Mouse (Mus musculus): ENCODE data around the gene Zcchc14.

Gene Zcchc14

DNA sequence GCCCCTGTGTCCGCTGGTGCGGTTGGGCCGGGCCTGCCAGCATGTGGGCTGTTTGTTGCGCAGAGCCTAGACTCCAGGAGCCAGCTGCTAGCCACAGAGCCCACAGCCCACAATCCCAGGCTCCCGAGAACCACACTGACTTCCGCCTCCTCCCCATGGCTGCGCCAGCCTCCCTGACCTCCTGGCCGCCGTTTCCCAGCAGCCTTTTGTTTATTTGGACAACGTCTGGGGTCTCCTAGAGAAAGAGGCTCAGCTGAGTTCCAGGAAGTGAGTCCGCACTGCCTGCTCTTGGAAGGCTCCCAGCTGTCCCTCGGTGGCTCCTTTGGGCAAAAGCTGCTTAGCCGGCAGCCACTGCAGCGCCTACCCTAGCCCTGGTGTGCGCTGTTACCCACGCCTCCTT lies 12.6 kb upstream of the Zcchc14 start:
- DNase-seq (ENCODE audit: low read depth, low spot score): peak; percentile 68

DNA sequence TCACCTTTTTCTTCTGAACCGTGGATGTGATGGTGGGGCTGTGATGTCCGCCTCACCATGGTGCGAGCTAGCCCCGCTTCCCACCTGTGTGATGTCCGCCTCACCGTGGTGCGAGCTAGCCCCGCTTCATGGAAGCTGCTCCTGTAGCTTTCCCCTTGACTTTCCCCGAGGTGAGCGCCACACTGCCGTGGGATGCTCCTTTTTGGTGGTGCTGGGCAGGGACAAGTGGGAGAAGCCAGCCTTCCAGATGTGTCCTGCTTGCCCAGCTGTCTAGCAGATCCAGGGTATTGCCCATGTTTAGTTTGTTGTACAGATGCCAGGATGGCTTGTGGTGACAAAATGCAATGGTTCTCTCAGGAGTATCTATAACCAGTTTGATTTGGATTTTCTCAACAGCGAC lies 10.4 kb upstream of the Zcchc14 start:
- no peak for DNase-seq (ENCODE audit: low read depth, low spot score)

DNA sequence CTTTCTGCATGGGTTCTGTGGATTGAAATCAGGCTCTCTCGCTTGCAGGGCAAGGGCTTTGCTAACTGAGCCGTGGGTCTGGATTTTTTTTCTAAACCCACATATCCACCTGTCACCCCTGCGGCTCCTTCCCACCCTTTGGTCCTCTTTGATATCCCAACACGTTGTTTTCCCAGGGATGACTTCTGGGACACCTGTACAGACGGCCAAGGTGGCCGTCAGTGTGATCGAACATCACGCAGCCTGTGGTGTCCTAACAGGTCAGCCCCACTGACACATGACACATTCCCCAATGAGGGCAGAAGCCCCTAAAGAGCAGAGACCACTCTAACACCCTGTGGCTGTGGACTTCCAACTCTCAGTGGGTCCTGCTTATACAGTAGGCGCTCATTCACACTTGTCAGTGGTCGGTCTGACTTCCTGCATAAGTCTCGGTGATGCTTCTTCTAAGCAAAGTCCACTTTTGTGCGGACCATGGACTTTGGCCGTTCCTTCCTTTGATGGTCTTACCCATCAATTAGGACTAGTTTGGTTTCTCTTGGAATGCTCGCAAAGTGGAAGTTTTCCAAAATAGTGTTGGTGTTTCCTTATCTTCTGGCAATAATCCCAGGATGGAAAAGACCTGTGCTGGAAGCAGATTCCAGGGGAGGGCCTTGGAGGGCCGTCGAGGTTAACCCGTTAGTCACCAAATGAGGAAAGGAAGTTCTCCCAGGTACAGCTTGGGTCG lies 9.1 kb upstream of the Zcchc14 start:
- no peak for DNase-seq (ENCODE audit: low read depth, low spot score)

DNA sequence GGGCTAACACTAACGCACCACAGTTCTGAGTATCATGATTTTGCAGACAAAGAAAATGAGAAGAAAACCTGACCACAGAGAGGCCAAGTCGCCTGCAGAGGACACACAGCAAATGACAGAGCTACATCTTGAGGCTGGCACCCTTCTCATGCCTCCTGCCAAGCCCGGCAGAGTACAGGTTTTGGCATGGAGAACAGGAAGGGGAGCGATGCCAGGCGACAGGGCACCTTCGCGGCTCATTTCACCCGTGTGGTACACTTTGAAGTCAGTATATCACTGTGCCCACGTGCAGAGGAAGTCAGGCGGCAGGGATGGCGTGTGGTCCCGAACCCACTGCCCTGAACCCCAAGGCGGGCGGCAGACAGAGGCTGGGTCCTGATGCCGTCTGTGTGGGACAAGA lies 7.9 kb upstream of the Zcchc14 start:
- DNase-seq (ENCODE audit: low read depth, low spot score): no peak

- no peak for DNase-seq (ENCODE audit: low read depth, low spot score)
Observed at GRCm38 (mm10) chr8:121654966-121655494, 2.3 kb upstream of the Zcchc14 start.

DNA sequence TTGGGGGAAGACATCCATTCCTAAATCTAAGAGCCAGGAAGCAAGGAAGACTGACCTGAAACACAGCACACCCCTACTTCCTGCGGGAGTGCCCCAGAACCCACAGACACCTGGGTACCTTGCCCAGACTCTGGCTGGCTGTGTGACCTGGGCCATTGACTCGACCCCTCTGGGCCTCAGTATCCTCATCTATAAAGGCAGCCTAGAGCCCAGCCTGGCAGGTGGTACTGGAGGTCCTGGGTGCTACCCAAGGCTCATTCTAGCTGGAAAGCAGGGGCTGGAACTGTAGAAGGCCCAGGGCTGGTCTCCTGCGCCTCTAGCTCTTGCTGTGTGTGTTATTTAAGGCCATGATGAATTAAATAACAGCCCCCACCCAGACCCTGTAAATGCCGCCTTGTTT lies 1.4 kb upstream of the Zcchc14 start:
- DNase-seq (ENCODE audit: low read depth, low spot score): no peak

DNA sequence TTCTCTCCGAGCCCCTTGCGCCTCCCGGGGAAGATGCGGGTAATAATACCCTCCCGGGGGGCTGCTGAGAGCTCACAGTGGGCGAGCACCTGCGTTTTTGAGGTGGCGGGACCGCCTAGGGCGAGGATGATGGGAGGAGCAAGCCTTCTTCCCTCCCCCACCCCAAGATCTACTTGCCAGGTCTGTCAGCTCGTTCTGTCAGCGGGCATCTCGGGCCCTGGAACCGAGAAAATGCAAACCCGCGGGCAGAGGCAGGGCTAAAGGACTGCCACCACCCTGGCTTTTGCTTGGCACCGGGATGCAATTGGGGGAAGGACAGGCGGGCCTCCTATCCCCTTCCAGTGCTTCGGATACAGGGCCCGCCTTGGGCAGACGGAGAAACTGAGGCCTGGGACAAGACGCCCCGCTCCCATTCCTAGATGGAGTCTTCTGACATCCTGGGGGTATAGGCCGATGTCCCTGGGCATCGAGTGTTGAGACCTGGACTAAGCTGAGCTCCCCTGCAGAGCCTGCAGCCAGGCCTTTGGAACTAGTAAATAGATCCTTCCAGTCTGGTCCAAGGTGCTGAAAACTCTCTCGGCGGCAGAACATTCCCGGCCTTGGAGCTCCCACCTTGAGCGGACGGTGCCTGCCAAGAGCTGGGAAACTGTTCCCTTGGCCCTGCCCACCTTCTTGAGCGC lies 779 bp upstream of the Zcchc14 start:
- DNase-seq (ENCODE audit: low read depth, low spot score): peak; percentile 75

- peak; percentile 50 for DNase-seq (ENCODE audit: low read depth, low spot score)
Observed at GRCm38 (mm10) chr8:121651874-121652361, 783 bp downstream of the Zcchc14 start.

- DNase-seq (ENCODE audit: low read depth, low spot score): no peak
Observed at GRCm38 (mm10) chr8:121651308-121651873, 1.3 kb downstream of the Zcchc14 start.

- no peak for DNase-seq (ENCODE audit: low read depth, low spot score)
Observed at GRCm38 (mm10) chr8:121650389-121651307, 2.1 kb downstream of the Zcchc14 start.

DNA sequence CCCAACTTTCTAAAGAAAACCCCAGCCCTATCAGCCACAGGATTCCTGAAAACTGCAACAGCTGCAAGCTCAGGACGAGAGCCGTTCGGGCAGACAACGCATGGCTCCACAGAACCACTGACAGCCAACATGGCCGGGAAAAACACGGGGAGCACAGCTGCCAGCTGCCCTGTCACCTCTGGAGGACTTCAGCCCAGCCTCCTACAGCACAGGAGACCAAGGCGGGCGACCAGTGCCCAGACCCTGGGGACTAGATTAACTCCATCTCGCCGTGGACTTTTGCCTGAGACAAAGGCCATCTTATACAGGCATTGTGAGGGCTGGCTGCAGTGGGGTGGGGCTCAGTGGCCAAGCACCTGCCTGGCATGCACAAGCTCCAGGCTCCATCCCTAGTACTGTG lies 2.8 kb downstream of the Zcchc14 start:
- DNase-seq (ENCODE audit: low read depth, low spot score): no peak

- no peak for DNase-seq (ENCODE audit: low read depth, low spot score)
Observed at GRCm38 (mm10) chr8:121649423-121649822, 3.3 kb downstream of the Zcchc14 start.

DNA sequence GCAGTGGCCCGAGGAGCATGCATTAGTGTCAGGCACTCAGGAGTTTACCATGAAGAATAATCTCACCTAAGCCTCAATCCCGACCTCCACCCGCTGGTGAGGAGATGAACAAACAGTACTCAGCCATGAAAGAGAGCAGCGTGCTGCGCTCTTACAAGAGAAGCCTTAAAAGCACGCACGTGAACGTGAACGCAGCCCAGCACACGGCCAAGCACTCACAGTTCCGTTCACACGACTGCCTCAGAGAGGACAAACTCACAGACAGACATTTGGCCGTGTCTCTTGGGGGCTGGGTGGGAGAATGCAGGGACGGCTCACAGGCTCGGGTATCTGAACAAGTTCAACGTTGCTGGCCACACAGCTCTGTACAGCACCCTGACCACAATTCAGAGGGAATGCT lies 4.2 kb downstream of the Zcchc14 start:
- DNase-seq (ENCODE audit: low read depth, low spot score): no peak

GRCm38 (mm10) chr8:121647511-121648215 lies 5.0 kb downstream of the Zcchc14 start:
- DNase-seq (ENCODE audit: low read depth, low spot score): no peak

- DNase-seq (ENCODE audit: low read depth, low spot score): no peak
Observed at GRCm38 (mm10) chr8:121643384-121643783, 9.3 kb downstream of the Zcchc14 start.

GRCm38 (mm10) chr8:121642804-121643203 lies 9.9 kb downstream of the Zcchc14 start:
- DNase-seq (ENCODE audit: low read depth, low spot score): no peak

- no peak for DNase-seq (ENCODE audit: low read depth, low spot score)
Observed at GRCm38 (mm10) chr8:121636180-121636579, 16.5 kb downstream of the Zcchc14 start.

DNA sequence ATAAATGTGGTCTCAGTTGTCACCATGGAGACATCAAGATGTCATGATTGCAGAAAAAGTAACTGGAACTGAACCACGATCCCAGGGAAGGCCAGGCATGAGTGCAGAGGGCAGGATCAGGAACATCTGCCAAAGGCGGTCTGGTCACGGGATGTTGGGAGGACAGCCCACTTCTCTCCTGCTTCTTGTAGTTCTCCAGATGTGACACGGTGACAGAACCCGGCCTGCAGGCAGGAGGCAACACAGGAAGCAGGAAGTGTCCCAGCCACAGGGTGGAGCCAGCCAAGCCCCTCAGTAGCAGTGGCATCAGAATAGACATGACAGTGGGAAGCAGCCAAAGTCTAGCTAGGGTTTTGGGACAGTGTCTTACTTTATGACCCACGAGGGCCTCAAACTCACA lies 17.2 kb downstream of the Zcchc14 start:
- peak; percentile 18 for DNase-seq (ENCODE audit: low read depth, low spot score)

GRCm38 (mm10) chr8:121632401-121632800 lies 20.3 kb downstream of the Zcchc14 start:
- DNase-seq (ENCODE audit: low read depth, low spot score): no peak

- DNase-seq (ENCODE audit: low read depth, low spot score): no peak
Observed at GRCm38 (mm10) chr8:121631645-121632071, 21.0 kb downstream of the Zcchc14 start.

DNA sequence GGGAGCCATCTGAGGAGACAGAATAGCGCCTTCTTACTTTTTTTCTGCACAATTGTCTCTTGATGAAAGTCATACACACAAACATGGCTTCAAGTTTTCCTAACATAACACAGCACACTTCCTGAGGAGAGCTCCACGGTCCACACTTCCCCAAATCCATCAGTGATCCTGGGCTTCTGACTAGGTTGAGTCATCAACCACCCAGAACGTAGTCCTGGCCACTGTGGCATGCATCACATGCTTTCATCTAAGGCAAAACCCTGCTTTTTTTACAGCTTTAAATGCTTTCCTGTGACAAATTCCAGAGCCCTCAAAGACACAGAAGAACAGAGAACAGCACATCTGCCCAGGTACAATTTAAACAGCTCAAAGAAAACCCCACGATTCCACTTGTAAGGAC lies 24.0 kb downstream of the Zcchc14 start:
- DNase-seq (ENCODE audit: low read depth, low spot score): no peak
